Mouse (Mus musculus): ENCODE data around the gene Tsc2.

Tsc2 gene

DNA sequence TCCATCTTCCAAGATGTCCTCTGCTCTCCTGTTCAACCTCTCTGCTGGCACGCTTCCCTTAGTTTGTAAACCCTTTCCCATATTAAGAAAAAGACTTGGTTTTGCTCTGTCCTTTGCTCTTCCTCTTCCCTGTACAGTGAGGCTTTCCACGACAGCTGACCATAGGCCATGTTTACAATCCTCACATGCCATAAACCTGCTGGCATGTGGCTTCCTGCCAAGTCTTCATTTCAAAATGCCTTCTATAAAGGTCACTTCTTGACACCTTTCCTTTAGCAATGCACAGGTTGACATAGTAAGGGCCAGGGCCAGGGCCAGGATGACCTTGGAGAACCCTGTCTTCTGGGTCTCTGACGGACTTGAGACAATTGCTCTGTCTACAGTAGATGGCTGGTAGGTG lies 86.2 kb downstream of the Tsc2 start:
- in situ Hi-C loops (cut with MboI, MseI): no loop called here

Data from T-helper 17 cell (primary cell).